Mouse (Mus musculus): ENCODE measurements around the gene Strada. TPM values are rescaled to one million over a fixed set of nuclear protein-coding genes. Genes with fewer than 3 reads are reported as not detected.
"Not testable (repeated sequence)": the region's sequence is repeated elsewhere in the genome, so short reads cannot be mapped to it uniquely, and the experiment has no call there.

Gene Strada
- total RNA-seq, 1 experiment: 24.0 TPM

GRCm38 (mm10) chr11:106132516-106132915 lies 69.5 kb downstream of the Strada start:
- DNase-seq (ENCODE audit: low read depth, low spot score): no peak
- H3K9me3 ChIP-seq (ENCODE audit: control insufficient read depth, insufficient read depth, low read depth, low read length): no peaks in the 10 kb centered on the region
- TF ChIP-seq CHD2 (IDR thresholded peaks at IDR 0.05; ENCODE audit: low read depth, low read length) (no peak), MAFK (IDR thresholded peaks at IDR 0.05; ENCODE audit: insufficient read depth, low read depth, low read length) (no peak), HCFC1 (IDR thresholded peaks at IDR 0.05; ENCODE audit: borderline replicate concordance, insufficient read depth, low read length) (no peak), ZC3H11A (IDR thresholded peaks at IDR 0.05; ENCODE audit: borderline replicate concordance, low read depth, low read length) (no peak), ZNF384 (IDR thresholded peaks at IDR 0.05; ENCODE audit: low read depth, low read length) (no peak)
- H3K9ac ChIP-seq (ENCODE audit: insufficient read depth, low read depth, low read length, poor library complexity, severe bottlenecking): no peak overlapping the region
- no peak overlapping the region for H3K27ac ChIP-seq (ENCODE audit: insufficient read depth, low read depth, low read length, poor library complexity, severe bottlenecking)
- H3K4me3 ChIP-seq (ENCODE audit: insufficient read depth in 1 of 2, low read depth in 1 of 2, low read length in 2 of 2, poor library complexity in 1 of 2, severe bottlenecking in 1 of 2): no peak overlapping the region
- H3K4me1 ChIP-seq (ENCODE audit: control insufficient read depth in 2 of 2, insufficient read depth in 2 of 2, low read length in 2 of 2, poor library complexity in 1 of 2): peaks cover 6 to 9% of the 10 kb centered on the region in 2 experiments; a peak in 3 of 4 replicates
- H3K36me3 ChIP-seq (ENCODE audit: control insufficient read depth, insufficient read depth, low read length, poor library complexity, severe bottlenecking): no peaks in the 10 kb centered on the region
- in situ Hi-C loops (cut with MboI; ENCODE audit: low sequenced_read_pairs in 2 of 2, unreplicated experiment in 2 of 2): no loop called here

DNA sequence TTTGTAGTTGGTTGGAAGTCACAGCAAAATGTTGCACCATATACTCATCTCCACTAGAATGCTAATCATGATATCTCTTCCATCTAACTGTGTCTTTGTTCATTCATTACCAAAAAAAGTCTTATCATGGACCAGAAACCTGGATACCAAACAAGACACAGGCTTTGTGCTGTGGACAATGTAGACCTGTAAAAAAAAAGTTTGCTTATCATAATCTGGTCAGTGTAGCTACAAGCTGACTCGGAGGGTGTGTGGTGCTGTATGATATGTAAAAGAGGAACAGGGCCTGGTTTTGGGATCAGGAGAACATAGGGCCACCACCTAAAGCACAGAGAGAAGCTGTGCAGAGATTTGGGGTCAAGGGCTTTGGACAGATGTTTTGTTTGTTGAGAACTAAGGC lies 72.5 kb downstream of the Strada start:
- H3K36me3 ChIP-seq (ENCODE audit: control insufficient read depth, insufficient read depth, low read length, poor library complexity, severe bottlenecking): no peaks in the 10 kb centered on the region
- no peak overlapping the region for H3K9ac ChIP-seq (ENCODE audit: insufficient read depth, low read depth, low read length, poor library complexity, severe bottlenecking)
- H3K9me3 ChIP-seq (ENCODE audit: control insufficient read depth, insufficient read depth, low read depth, low read length): no peaks in the 10 kb centered on the region
- no peak for DNase-seq (ENCODE audit: low read depth, low spot score)
- in situ Hi-C loops (cut with MboI; ENCODE audit: low sequenced_read_pairs in 2 of 2, unreplicated experiment in 2 of 2): no loop called here
- peaks cover 0 to 4% of the 10 kb centered on the region in 2 experiments; a peak in 1 of 4 replicates for H3K4me1 ChIP-seq (ENCODE audit: control insufficient read depth in 2 of 2, insufficient read depth in 2 of 2, low read length in 2 of 2, poor library complexity in 1 of 2)
- no peak for TF ChIP-seq MAFK (IDR thresholded peaks at IDR 0.05; ENCODE audit: insufficient read depth, low read depth, low read length)
- TF ChIP-seq HCFC1 (IDR thresholded peaks at IDR 0.05; ENCODE audit: borderline replicate concordance, insufficient read depth, low read length): no peak
- TF ChIP-seq CHD2 (IDR thresholded peaks at IDR 0.05; ENCODE audit: low read depth, low read length): no peak
- H3K27ac ChIP-seq (ENCODE audit: insufficient read depth, low read depth, low read length, poor library complexity, severe bottlenecking): no peak overlapping the region
- H3K4me3 ChIP-seq (ENCODE audit: insufficient read depth in 1 of 2, low read depth in 1 of 2, low read length in 2 of 2, poor library complexity in 1 of 2, severe bottlenecking in 1 of 2): no peak overlapping the region

DNA sequence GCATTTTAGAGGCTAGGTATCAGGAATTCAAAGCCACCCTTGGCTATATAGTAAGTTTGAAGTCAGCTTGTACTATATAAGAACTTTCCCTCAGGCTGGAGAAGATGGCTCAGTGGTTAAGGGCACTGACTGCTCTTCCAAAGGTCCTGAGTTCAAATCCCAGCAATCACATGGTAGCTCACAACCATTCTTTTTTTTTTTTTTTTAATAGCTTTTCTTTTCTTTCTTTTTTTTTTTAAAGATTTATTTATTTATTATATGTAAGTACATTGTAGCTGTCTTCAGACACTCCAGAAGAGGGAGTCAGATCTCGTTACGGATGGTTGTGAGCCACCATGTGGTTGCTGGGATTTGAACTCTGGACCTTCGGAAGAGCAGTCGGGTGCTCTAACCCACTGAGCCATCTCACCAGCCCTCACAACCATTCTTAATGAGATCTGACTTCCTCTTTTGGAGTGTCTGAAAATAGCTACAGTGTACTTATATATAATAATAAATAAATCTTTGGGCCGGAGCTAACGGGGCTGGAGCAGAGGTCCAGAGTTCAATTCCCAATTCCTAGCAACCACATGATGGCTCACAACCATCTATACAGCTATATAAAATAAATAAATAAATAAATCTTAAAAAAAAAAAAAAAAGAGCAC lies 75.1 kb downstream of the Strada start:
- DNase-seq (ENCODE audit: low read depth, low spot score); H3K27ac ChIP-seq (ENCODE audit: insufficient read depth, low read depth, low read length, poor library complexity, severe bottlenecking); H3K4me1 ChIP-seq (ENCODE audit: control insufficient read depth in 2 of 2, insufficient read depth in 2 of 2, low read length in 2 of 2, poor library complexity in 1 of 2); H3K4me3 ChIP-seq (ENCODE audit: insufficient read depth in 1 of 2, low read depth in 1 of 2, low read length in 2 of 2, poor library complexity in 1 of 2, severe bottlenecking in 1 of 2); H3K36me3 ChIP-seq (ENCODE audit: control insufficient read depth, insufficient read depth, low read length, poor library complexity, severe bottlenecking); H3K9me3 ChIP-seq (ENCODE audit: control insufficient read depth, insufficient read depth, low read depth, low read length); in situ Hi-C loops (cut with MboI; ENCODE audit: low sequenced_read_pairs in 2 of 2, unreplicated experiment in 2 of 2); H3K9ac ChIP-seq (ENCODE audit: insufficient read depth, low read depth, low read length, poor library complexity, severe bottlenecking): not testable (repeated sequence)

- Histone ChIP-seq H3K9ac (ENCODE audit: insufficient read depth, low read depth, low read length, poor library complexity, severe bottlenecking) (no peak overlapping the region), H3K4me3 (ENCODE audit: insufficient read depth in 1 of 2, low read depth in 1 of 2, low read length in 2 of 2, poor library complexity in 1 of 2, severe bottlenecking in 1 of 2) (no peak overlapping the region), H3K27ac (ENCODE audit: insufficient read depth, low read depth, low read length, poor library complexity, severe bottlenecking) (no peak overlapping the region), H3K36me3 (ENCODE audit: control insufficient read depth, insufficient read depth, low read length, poor library complexity, severe bottlenecking) (no peaks in the 10 kb centered on the region; the same call in 1 of the 2 replicates), H3K4me1 (ENCODE audit: control insufficient read depth in 2 of 2, insufficient read depth in 2 of 2, low read length in 2 of 2, poor library complexity in 1 of 2) (no peaks in the 10 kb centered on the region), H3K9me3 (ENCODE audit: control insufficient read depth, insufficient read depth, low read depth, low read length) (no peaks in the 10 kb centered on the region)
- in situ Hi-C loops (cut with MboI; ENCODE audit: low sequenced_read_pairs in 2 of 2, unreplicated experiment in 2 of 2): no loop called here
- no peak for DNase-seq (ENCODE audit: low read depth, low spot score)
- TF ChIP-seq CHD2 (IDR thresholded peaks at IDR 0.05; ENCODE audit: low read depth, low read length) (no peak), HCFC1 (IDR thresholded peaks at IDR 0.05; ENCODE audit: borderline replicate concordance, insufficient read depth, low read length) (no peak), MAFK (IDR thresholded peaks at IDR 0.05; ENCODE audit: insufficient read depth, low read depth, low read length) (no peak), ZC3H11A (IDR thresholded peaks at IDR 0.05; ENCODE audit: borderline replicate concordance, low read depth, low read length) (no peak), ZNF384 (IDR thresholded peaks at IDR 0.05; ENCODE audit: low read depth, low read length) (no peak)
These were observed 76.1 kb downstream of the Strada start for GRCm38 (mm10) chr11:106125827-106126226.

GRCm38 (mm10) chr11:106124784-106125183 lies 77.2 kb downstream of the Strada start:
- Histone ChIP-seq H3K4me3 (ENCODE audit: insufficient read depth in 1 of 2, low read depth in 1 of 2, low read length in 2 of 2, poor library complexity in 1 of 2, severe bottlenecking in 1 of 2) (no peak overlapping the region), H3K27ac (ENCODE audit: insufficient read depth, low read depth, low read length, poor library complexity, severe bottlenecking) (no peak overlapping the region), H3K9ac (ENCODE audit: insufficient read depth, low read depth, low read length, poor library complexity, severe bottlenecking) (no peak overlapping the region), H3K36me3 (ENCODE audit: control insufficient read depth, insufficient read depth, low read length, poor library complexity, severe bottlenecking) (no peaks in the 10 kb centered on the region; the same call in 1 of the 2 replicates), H3K4me1 (ENCODE audit: control insufficient read depth in 2 of 2, insufficient read depth in 2 of 2, low read length in 2 of 2, poor library complexity in 1 of 2) (no peaks in the 10 kb centered on the region), H3K9me3 (ENCODE audit: control insufficient read depth, insufficient read depth, low read depth, low read length) (no peaks in the 10 kb centered on the region)
- in situ Hi-C loops (cut with MboI; ENCODE audit: low sequenced_read_pairs in 2 of 2, unreplicated experiment in 2 of 2): no loop called here
- no peak for TF ChIP-seq HCFC1 (IDR thresholded peaks at IDR 0.05; ENCODE audit: borderline replicate concordance, insufficient read depth, low read length)
- no peak for TF ChIP-seq ZC3H11A (IDR thresholded peaks at IDR 0.05; ENCODE audit: borderline replicate concordance, low read depth, low read length)
- no peak for TF ChIP-seq MAFK (IDR thresholded peaks at IDR 0.05; ENCODE audit: insufficient read depth, low read depth, low read length)
- no peak for TF ChIP-seq CHD2 (IDR thresholded peaks at IDR 0.05; ENCODE audit: low read depth, low read length)
- no peak for TF ChIP-seq ZNF384 (IDR thresholded peaks at IDR 0.05; ENCODE audit: low read depth, low read length)
- no peak for DNase-seq (ENCODE audit: low read depth, low spot score)
